Mouse (Mus musculus): ENCODE data around the gene C2. TPM values are rescaled to one million over a fixed set of nuclear protein-coding genes. Genes with fewer than 3 reads are reported as not detected.
A peak's percentile ranks its signal among the peaks of the same experiment; 100 is the strongest.
"Not testable (repeated sequence)": the region's sequence is repeated elsewhere in the genome, so short reads cannot be mapped to it uniquely, and the experiment has no call there.

C2 gene
- polyA plus RNA-seq, 1 experiment from 2014 or later: 0.86 TPM

DNA sequence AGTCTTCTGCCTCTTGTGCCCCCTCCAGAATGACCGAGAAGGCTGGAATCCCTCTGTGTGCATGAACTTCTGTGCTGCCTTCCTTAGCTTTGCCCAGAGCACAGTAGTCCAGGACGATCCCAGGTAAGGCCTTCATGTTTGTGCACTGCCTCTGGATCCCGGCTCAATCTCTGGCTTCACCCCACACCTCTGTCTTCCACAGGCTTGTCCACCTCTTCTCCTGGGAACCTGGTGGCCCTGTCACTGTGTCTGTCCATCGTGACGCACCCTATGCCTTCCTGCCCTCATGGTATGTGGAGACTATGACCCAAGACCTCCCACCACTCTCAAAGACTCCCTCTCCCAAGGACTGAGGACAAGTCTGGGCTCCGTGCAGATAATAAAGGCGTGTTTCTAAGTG lies 59.3 kb downstream of the C2 start:
- Histone ChIP-seq H3K27ac (ENCODE audit: low read depth, low read length) (no peak overlapping the region), H3K9ac (ENCODE audit: low read length) (no peak overlapping the region), H3K4me2 (ENCODE audit: low read depth) (no peak overlapping the region), H3K27me3 (ENCODE audit: control insufficient read depth, insufficient read depth, low read length) (no peaks in the 10 kb centered on the region), H3K9me3 (ENCODE audit: control insufficient read depth, low read length) (no peaks in the 10 kb centered on the region), H3K4me3 (ENCODE audit: low read depth, low read length) (no peak overlapping the region), H3K36me3 (ENCODE audit: control insufficient read depth, insufficient read depth, low read length) (peaks cover 13% of the 10 kb centered on the region), H3K4me1 (ENCODE audit: control insufficient read depth, insufficient read depth, low read length) (peaks cover 20% of the 10 kb centered on the region)
- no peak for DNase-seq (ENCODE audit: low spot score)
- 93% methylated on average over 7 of the region's 7 CpGs for WGBS
- no peak for ATAC-seq (ENCODE audit: insufficient read depth, low FRiP score, low TSS enrichment)

DNA sequence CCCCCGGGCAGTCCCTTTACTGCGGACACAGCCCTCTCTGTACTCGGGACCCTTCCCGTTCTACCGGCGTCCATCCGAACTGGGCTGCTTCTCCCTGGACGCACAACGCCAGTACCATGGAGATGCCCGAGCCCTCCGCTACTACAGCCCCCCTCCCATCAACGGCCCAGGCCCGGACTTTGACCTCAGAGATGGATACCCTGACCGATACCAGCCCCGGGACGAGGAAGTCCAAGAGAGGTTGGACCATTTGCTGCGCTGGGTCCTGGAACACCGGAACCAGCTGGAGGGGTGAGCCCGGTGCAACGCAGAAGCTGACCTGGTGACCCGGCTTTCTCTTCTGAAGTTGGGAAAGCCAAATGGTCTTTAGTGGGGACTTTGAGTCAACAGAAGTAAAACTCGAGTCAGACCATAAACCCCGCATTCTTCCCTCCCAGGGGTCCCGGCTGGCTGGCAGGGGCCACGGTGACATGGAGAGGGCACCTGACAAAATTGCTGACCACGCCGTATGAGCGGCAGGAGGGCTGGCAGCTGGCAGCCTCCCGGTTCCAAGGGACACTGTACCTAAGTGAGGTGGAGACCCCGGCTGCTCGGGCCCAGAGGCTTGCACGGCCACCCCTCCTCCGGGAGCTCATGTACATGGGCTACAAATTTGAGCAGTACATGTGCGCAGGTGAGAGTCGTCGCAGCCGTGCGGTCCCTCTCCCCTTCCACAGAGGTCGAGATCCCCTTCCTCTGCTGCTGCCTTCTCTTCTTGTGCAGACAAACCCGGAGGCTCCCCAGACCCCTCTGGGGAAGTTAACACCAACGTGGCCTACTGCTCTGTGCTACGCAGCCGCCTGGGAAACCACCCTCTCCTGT lies 60.4 kb downstream of the C2 start:
- 29% methylated on average over 42 of the region's 43 CpGs for WGBS
- H3K4me1 ChIP-seq (ENCODE audit: control insufficient read depth, insufficient read depth, low read length): peaks cover 20% of the 10 kb centered on the region
- H3K27ac ChIP-seq (ENCODE audit: low read depth, low read length): no peak overlapping the region
- no peaks in the 10 kb centered on the region for H3K9me3 ChIP-seq (ENCODE audit: control insufficient read depth, low read length)
- no peak for DNase-seq (ENCODE audit: low spot score)
- H3K9ac ChIP-seq (ENCODE audit: low read length): peak overlapping the region; percentile 65
- H3K4me3 ChIP-seq (ENCODE audit: low read depth, low read length): peak overlapping the region; percentile 60
- H3K36me3 ChIP-seq (ENCODE audit: control insufficient read depth, insufficient read depth, low read length): peaks cover 13% of the 10 kb centered on the region
- peak overlapping the region; percentile 92 for H3K4me2 ChIP-seq (ENCODE audit: low read depth)
- H3K27me3 ChIP-seq (ENCODE audit: control insufficient read depth, insufficient read depth, low read length): no peaks in the 10 kb centered on the region
- ATAC-seq (ENCODE audit: insufficient read depth, low FRiP score, low TSS enrichment): 0 out of 2 replicates have a peak, but pooled peaks have one; percentile 8

DNA sequence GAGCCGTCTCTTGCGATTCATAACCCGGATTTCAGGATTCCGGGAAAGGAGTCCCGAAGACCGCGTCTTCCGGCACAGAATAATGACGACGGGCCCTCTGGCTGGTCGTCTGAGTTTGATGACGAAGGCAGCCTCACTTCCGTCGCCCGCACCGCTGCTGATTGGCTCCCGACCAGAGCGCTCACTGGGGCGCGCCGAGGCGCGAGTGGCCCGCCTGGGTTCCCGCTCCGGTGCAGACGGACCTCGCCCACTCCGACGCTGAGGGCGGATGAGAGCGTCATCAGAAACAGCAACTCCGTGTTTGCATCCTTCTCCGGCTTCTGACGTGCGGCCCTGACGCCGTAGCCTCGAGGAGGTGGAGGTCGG lies 61.2 kb downstream of the C2 start, which contains the start of the genes Stk19 and Dxo:
Stk19 (minus strand) TSS at position 90 of the 366 bp plus-strand sequence.
Dxo (plus strand) TSS at position 164 of the 366 bp plus-strand sequence.
- Histone ChIP-seq H3K9ac (ENCODE audit: low read length) (peak within 1 kb of the TSS; percentile 65), H3K36me3 (ENCODE audit: control insufficient read depth, insufficient read depth, low read length) (peaks cover 13% of the 10 kb centered on the region), H3K4me1 (ENCODE audit: control insufficient read depth, insufficient read depth, low read length) (peaks cover 20% of the 10 kb centered on the region), H3K4me3 (ENCODE audit: low read depth, low read length) (peak within 1 kb of the TSS; percentile 60), H3K4me2 (ENCODE audit: low read depth) (peak within 1 kb of the TSS; percentile 92), H3K27ac (ENCODE audit: low read depth, low read length) (peak within 1 kb of the TSS; percentile 73), H3K9me3 (ENCODE audit: control insufficient read depth, low read length) (no peaks in the 10 kb centered on the region), H3K27me3 (ENCODE audit: control insufficient read depth, insufficient read depth, low read length) (no peaks in the 10 kb centered on the region)
- DNase-seq (ENCODE audit: low spot score) (peak; percentile 97), ATAC-seq (ENCODE audit: insufficient read depth, low FRiP score, low TSS enrichment) (peak; percentile 92)
- WGBS: 0% methylated on average over 40 of the region's 40 CpGs

DNA sequence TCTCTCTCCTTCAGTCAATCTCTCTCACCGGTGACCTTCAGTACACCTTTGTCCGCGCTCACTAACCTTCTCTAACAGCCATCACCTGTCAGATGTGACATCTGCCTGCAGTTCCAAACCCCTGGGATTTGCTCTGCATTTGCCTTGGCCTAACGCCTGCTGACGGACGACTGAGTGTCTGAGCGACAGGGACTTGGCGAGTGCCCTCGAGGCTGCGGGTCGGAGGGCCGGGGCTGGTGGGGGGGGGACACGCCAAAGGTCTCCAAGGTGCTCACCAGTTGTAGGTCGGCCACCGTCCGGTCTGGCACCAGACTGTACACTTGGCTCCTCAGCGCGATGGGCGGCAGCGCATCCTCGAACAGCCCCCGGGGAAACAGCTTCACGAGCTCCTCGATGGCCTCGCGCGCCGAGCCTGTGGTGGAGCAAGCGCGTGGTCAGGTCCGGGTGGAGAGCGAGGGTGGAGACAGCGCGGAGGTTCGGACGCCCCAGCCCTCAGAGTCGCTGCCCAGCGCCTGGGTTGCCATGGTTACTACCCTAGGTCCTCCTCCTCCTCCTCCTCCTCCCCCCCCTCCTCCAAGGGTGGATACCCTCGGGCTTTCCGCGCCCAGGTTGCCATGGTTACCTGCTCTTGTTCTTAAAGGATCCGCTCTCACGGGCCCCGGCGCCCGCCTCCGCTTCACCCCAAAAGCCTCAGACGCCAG lies 61.8 kb downstream of the C2 start:
- H3K9me3 ChIP-seq (ENCODE audit: control insufficient read depth, low read length): no peaks in the 10 kb centered on the region
- peak overlapping the region; percentile 73 for H3K27ac ChIP-seq (ENCODE audit: low read depth, low read length)
- ATAC-seq (ENCODE audit: insufficient read depth, low FRiP score, low TSS enrichment) (peak; percentile 87), DNase-seq (ENCODE audit: low spot score) (no peak)
- H3K9ac ChIP-seq (ENCODE audit: low read length): peak overlapping the region; percentile 65
- H3K27me3 ChIP-seq (ENCODE audit: control insufficient read depth, insufficient read depth, low read length): no peaks in the 10 kb centered on the region
- 3% methylated on average over 48 of the region's 48 CpGs for WGBS
- H3K4me2 ChIP-seq (ENCODE audit: low read depth): peak overlapping the region; percentile 92
- peaks cover 11% of the 10 kb centered on the region for H3K36me3 ChIP-seq (ENCODE audit: control insufficient read depth, insufficient read depth, low read length)
- peaks cover 20% of the 10 kb centered on the region for H3K4me1 ChIP-seq (ENCODE audit: control insufficient read depth, insufficient read depth, low read length)
- H3K4me3 ChIP-seq (ENCODE audit: low read depth, low read length): peak overlapping the region; percentile 60

DNA sequence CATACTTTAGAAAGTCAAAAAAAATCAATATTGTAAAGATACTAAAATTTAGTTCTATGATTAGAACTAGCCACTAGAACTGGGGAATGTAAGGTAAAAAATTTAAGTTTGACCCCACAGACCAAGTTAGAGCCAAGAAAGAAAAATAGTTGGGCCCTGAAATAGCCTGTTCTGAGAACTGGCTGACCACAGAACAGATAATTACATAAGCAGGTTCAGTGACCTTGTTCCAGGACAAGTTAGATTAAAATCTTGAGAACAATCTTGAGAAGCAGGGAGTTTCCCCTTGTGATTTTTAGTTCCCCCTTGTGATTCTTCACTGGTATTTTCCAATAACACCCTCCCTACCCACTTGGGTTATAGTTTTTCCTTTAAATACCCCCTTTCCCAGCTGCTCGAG lies 67.3 kb downstream of the C2 start:
- not testable (repeated sequence) for ATAC-seq (ENCODE audit: insufficient read depth, low FRiP score, low TSS enrichment)

DNA sequence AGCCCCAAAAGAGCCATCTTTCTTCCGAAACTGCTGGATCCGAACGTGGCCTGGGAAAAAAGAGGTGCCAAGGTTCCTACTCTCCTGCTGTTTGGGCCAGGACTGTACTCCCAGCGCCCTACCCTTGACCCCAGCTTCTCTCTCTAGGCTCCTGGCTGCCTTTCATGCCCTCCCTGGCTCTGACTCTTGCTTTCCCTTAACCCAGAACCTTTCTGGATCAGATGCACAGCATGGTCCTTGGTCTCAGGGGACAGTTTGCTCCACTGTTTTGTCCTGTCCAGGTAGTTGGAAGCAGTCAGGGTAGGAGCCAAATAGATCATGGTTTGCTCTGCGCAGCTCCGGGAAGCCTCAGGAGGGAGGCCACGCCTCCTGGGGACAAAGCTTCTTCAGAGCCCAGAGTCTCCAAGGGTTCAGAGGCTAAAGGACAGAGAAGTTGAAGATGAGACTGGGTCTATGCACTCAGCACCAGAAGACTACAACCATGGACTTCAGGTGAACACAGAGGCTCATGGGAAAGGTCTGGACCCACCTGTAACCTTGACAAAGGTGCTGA lies 83.2 kb downstream of the C2 start:
- Histone ChIP-seq H3K9ac (ENCODE audit: low read length) (no peak overlapping the region), H3K4me3 (ENCODE audit: low read depth, low read length) (no peak overlapping the region), H3K36me3 (ENCODE audit: control insufficient read depth, insufficient read depth, low read length) (no peaks in the 10 kb centered on the region), H3K4me2 (ENCODE audit: low read depth) (no peak overlapping the region), H3K9me3 (ENCODE audit: control insufficient read depth, low read length) (no peaks in the 10 kb centered on the region), H3K27ac (ENCODE audit: low read depth, low read length) (no peak overlapping the region), H3K4me1 (ENCODE audit: control insufficient read depth, insufficient read depth, low read length) (no peaks in the 10 kb centered on the region), H3K27me3 (ENCODE audit: control insufficient read depth, insufficient read depth, low read length) (no peaks in the 10 kb centered on the region)
- DNase-seq (ENCODE audit: low spot score) (no peak), ATAC-seq (ENCODE audit: insufficient read depth, low FRiP score, low TSS enrichment) (no peak)
- 81% methylated on average over 7 of the region's 7 CpGs for WGBS

More for the DNA sequence above, 67.3 kb downstream of the C2 start:
- H3K4me2 ChIP-seq (ENCODE audit: low read depth); DNase-seq (ENCODE audit: low spot score); H3K4me3 ChIP-seq (ENCODE audit: low read depth, low read length); H3K36me3 ChIP-seq (ENCODE audit: control insufficient read depth, insufficient read depth, low read length); H3K9me3 ChIP-seq (ENCODE audit: control insufficient read depth, low read length); H3K9ac ChIP-seq (ENCODE audit: low read length); H3K27ac ChIP-seq (ENCODE audit: low read depth, low read length); H3K4me1 ChIP-seq (ENCODE audit: control insufficient read depth, insufficient read depth, low read length); H3K27me3 ChIP-seq (ENCODE audit: control insufficient read depth, insufficient read depth, low read length): not testable (repeated sequence)
- WGBS: 90% methylated on average over 1 of the region's 1 CpGs

DNA sequence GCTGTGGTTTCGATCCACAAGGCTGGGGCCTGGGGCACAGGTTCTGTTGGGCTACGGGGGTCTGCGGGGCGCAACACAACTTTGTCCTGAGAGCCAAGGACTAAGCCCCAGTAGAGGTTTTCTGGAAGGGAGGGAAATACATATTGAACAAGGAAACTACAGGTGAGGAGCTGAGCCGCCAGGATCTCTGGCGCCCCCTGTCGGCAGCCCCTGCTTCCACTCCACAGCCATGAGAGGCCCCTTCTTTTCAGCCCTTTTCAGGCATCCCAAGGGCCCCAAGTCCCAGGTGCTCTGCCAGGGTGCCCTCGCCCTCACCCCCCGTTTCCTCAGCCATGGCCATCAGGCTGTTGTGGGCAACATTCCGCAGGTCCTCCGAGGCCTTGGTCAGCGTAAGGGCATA lies 84.3 kb downstream of the C2 start:
- peak; percentile 42 for DNase-seq (ENCODE audit: low spot score)
- H3K9ac ChIP-seq (ENCODE audit: low read length): not testable (repeated sequence)
- 62% methylated on average over 12 of the region's 12 CpGs for WGBS

More for the DNA sequence above, 84.3 kb downstream of the C2 start:
- not testable (repeated sequence) for H3K27ac ChIP-seq (ENCODE audit: low read depth, low read length); H3K4me3 ChIP-seq (ENCODE audit: low read depth, low read length); ATAC-seq (ENCODE audit: insufficient read depth, low FRiP score, low TSS enrichment); H3K9me3 ChIP-seq (ENCODE audit: control insufficient read depth, low read length); H3K36me3 ChIP-seq (ENCODE audit: control insufficient read depth, insufficient read depth, low read length); H3K4me2 ChIP-seq (ENCODE audit: low read depth); H3K27me3 ChIP-seq (ENCODE audit: control insufficient read depth, insufficient read depth, low read length); H3K4me1 ChIP-seq (ENCODE audit: control insufficient read depth, insufficient read depth, low read length)

All from neural tube, embryonic 11.5 days (tissue).